Mouse (Mus musculus) G1E (cell line): ENCODE data around the gene Gpx2.

ENCODE experiments used
- CTCF ChIP-seq: IDR thresholded peaks from 2 replicates; pipeline ENCODE4 v1.5.1; 2012; ENCODE audit warnings: low read depth, low read length, inconsistent platforms, mixed read lengths
- POLR2AphosphoS5 ChIP-seq: IDR thresholded peaks from 2 replicates; pipeline ENCODE4 v1.6.1; 2012; ENCODE audit warnings: low read depth, low read length, inconsistent platforms; ENCODE audit not compliant: insufficient replicate concordance

DNA sequence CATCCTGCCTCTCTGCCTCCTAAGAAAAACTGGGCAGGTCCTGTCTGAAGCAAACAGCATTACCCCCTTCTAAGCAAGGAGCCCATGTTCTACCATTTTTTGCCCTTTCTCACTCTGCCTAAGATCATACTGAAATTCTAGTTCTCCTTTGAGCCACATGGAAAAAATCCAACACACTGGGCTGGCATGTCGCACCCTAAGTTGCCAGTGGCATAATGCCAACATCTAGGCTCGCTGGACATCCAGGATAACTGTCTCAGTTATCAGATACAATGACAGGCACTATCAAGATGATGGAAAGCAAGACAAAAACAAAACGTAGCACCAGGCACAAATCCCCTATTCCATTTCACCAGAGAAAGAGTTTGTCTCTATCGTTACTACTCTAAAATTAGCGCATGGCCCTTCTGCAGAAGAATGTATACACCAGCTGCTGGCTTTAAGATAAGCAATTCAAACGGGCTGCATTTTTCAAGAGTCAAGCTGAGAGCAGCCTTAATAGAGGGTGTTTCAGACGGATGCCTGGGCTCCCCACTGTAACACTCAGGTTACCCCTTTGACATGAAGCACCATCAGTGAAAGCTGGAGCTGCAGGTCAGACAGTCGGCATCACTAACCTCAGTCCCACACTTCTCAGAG, 4.8 kb downstream of the Gpx2 start:
- TF ChIP-seq CTCF (no peak), POLR2AphosphoS5 (no peak)
